Mouse (Mus musculus): ENCODE measurements around the gene Gm26965. TPM values are rescaled to one million over a fixed set of nuclear protein-coding genes. Genes with fewer than 3 reads are reported as not detected.
"Not testable (repeated sequence)": the region's sequence is repeated elsewhere in the genome, so short reads cannot be mapped to it uniquely, and the experiment has no call there.

Gm26965 gene
- polyA plus RNA-seq, 1 experiment, result not detected

DNA sequence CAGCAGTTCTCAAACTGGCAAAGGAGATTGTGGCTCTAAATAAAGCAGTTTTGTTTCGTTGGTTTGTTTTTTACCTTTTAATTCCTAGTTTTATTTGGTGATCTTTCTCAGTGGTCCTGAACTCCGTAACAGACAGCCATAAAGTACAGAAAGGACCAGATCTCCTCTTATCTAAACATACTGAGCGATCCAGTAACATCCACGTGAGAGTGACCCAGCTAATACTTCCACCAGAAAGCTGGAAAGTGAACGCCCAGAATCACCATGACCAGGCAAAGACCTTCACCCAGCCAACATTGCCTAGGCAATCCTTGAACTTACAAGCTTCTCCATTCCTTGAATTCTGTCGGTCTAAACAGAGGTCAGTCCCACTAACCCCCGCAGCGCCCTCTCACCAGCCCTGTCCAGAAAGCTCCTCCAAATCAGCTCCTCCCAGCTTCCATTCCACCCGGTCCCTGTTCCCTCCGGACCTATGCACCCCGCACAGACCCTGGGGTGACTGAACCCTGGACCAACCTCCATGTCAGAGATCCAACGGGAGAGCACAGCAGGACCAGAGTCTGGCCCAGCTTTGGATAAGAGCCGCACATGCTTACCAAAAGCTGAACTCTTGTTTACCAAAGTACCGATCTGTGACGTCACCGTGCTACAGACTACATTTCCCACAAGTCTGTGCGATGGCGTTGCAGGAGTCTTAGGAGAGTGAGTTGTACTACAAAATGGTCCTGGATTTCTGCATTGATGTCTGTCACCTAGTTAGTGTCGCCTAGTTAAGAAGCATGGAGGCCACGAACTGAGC lies 42.1 kb downstream of the Gm26965 start, which contains the start of gene Zfp874b:
Zfp874b (minus strand) TSS at position 634 of the 799 bp plus-strand sequence.
- DNase-seq (ENCODE audit: low read depth), result peak; percentile 96
- TF ChIP-seq CTCF (IDR thresholded peaks at IDR 0.05; ENCODE audit: borderline replicate concordance, extremely low read depth, insufficient read depth, insufficient read length) (no peak), POLR2A (IDR thresholded peaks at IDR 0.05; ENCODE audit: borderline replicate concordance, extremely low read depth, insufficient read depth, insufficient read length, poor library complexity, severe bottlenecking) (no peak)

DNA sequence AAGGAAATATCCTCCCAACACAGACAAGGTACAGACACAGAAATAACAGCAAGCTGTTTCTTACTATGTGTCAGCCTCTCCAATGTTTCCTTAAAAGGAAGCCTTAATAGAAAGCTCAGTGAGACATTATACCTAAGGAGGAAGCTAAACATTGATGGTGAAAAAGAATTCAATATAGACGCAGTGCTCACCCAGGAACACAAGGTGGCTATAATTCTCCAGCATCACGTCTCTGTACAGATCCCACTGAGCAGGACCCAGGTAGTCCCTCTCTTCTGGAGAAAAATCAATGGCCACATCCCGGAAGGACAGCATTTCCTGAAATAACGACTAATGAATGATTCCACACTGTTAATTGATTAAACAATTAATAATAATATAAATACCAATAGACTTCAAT lies 44.4 kb downstream of the Gm26965 start:
- TF ChIP-seq POLR2A (IDR thresholded peaks at IDR 0.05; ENCODE audit: borderline replicate concordance, extremely low read depth, insufficient read depth, insufficient read length, poor library complexity, severe bottlenecking), result no peak
- TF ChIP-seq CTCF (IDR thresholded peaks at IDR 0.05; ENCODE audit: borderline replicate concordance, extremely low read depth, insufficient read depth, insufficient read length), result peak; percentile 11; the same call in 1 of the 2 replicates
- DNase-seq (ENCODE audit: low read depth), result no peak

DNA sequence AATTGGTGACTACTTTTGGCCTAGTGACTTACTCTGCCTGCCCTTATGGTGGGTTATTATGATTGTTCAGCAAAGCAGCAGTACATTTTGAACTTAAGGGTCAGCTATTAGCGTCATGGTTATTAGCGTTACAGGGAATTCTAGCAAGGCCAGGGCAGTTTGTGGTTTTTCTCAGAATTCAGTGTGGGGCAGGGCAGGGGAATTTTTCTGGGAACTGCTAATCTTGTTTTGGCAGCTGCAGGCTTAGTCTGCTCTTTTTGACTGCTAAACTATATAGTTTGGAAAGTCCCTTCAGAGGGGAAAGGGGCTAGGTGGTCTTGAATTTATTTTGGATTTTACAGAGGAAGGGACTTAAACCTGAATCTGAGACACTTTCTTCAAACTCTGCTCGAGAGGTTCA lies 56.7 kb downstream of the Gm26965 start:
- DNase-seq (ENCODE audit: low read depth), result no peak
- TF ChIP-seq CTCF (IDR thresholded peaks at IDR 0.05; ENCODE audit: borderline replicate concordance, extremely low read depth, insufficient read depth, insufficient read length) (no peak), POLR2A (IDR thresholded peaks at IDR 0.05; ENCODE audit: borderline replicate concordance, extremely low read depth, insufficient read depth, insufficient read length, poor library complexity, severe bottlenecking) (no peak)

DNA sequence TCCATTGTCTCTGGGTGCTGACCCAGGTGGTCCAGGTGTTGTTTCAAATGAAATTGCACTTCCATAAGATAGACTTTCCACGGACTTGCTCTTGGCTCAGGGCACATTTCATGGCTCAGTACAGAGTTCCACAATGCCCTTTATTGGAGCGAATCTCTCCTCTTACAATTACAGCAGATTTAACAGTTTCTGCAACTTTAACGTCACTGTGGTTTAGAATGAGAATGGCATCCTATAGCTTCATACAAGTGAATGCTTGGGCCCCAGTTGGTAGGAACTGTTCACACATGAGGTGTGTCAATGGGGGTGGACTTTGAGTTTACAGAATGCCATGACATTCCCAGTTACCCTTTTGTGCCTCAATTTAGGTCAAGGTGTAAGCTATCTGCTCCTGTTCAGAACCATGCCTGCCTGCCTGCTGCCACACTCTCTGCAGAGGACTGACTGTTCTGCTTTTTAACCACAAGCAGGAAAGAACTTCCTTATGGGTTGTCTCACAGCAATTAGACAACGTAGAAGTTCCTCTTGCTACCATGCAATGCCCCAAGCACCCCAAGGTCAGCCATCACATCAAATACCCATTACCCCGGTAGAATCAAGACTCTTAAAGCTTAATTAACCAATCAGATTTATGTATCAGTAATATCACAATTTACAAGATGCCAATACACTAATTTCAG lies 62.3 kb downstream of the Gm26965 start:
- DNase-seq (ENCODE audit: low read depth), result not testable (repeated sequence)

DNA sequence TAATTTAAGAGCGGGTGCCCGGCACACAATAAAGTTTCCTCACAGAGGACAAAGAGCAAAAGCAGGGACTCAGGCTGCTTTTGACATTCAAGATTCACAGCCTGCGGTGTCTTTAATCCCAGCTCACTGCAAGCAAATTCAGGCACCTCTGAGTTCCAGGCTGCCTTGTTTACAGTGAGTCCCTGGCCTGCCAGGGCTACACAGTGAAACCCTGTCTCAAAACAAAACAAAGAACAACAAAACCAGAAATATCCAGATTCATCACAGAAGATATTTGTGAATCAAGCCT lies 74.0 kb downstream of the Gm26965 start:
- DNase-seq (ENCODE audit: low read depth), result no peak
- no peak for TF ChIP-seq POLR2A (IDR thresholded peaks at IDR 0.05; ENCODE audit: borderline replicate concordance, extremely low read depth, insufficient read depth, insufficient read length, poor library complexity, severe bottlenecking)
- TF ChIP-seq CTCF (IDR thresholded peaks at IDR 0.05; ENCODE audit: borderline replicate concordance, extremely low read depth, insufficient read depth, insufficient read length), result no peak

DNA sequence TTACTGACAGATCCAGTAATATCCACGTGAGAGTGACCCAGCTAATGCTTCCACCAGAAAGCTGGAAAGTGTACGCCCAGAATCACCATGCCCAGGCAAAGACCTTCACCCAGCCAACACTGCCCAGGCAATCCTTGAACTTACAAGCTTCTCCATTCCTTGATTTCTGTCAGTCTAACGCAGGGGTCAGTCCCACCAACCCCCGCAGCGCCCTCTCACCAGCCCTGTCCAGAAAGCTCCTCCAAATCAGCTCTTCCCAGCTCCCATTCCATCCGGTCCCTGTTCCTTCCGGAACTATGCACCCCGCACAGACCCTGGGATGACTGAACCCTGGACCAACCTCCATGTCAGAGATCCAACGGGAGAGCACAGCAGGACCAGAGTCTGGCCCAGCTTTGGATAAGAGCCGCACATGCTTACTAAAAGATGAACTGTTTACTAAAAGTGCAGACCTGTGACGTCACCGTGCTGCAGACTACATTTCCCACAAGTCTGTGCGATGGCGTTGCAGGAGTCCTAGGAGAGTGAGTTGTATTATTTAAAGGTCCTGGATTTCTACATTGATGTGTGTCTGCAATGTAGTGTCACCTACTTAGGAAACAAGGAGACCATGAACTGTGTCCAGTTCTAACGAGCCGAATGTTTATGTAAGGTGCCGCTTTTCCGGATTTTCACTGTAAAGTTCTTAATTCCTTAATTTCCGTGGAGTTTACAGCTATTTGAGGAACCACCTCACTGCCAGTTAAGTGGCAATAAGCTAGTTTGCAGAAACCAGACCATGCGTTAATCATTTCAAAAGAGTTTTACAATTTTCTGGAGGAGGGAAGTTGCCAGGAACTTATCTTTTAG lies 74.6 kb downstream of the Gm26965 start, which contains the start of gene Zfp874a:
Zfp874a (minus strand) TSS at position 453 of the 849 bp plus-strand sequence.
- TF ChIP-seq CTCF (IDR thresholded peaks at IDR 0.05; ENCODE audit: borderline replicate concordance, extremely low read depth, insufficient read depth, insufficient read length), result no peak
- no peak for TF ChIP-seq POLR2A (IDR thresholded peaks at IDR 0.05; ENCODE audit: borderline replicate concordance, extremely low read depth, insufficient read depth, insufficient read length, poor library complexity, severe bottlenecking)
- peak; percentile 95 for DNase-seq (ENCODE audit: low read depth)

Other genes with a start within 250 kb of the Gm26965 start
- gene Zfp458, start 247.7 kb downstream of the Gm26965 start, polyA plus RNA-seq (2012; rRNA removed), result 3.6 and 5.3 TPM in 2 replicates
- 1.8 and 2.6 TPM in 2 replicates for gene Zfp457, start 219.7 kb downstream of the Gm26965 start, polyA plus RNA-seq (2012; rRNA removed)
- 2.2 and 2.3 TPM in 2 replicates for gene Zfp595, start 193.6 kb downstream of the Gm26965 start, polyA plus RNA-seq (2012; rRNA removed)
- 0.30 TPM in 1 of 2 replicates, not detected in the other for gene Gm28044, start 165.6 kb downstream of the Gm26965 start, polyA plus RNA-seq (2012; rRNA removed)
- gene Zfp953, start 165.5 kb downstream of the Gm26965 start, polyA plus RNA-seq (2012; rRNA removed), result 0.66 and 0.70 TPM in 2 replicates
- not detected in 2 replicates for gene Gm28041, start 150.4 kb downstream of the Gm26965 start, polyA plus RNA-seq (2012; rRNA removed)
- gene Zfp456, start 150.3 kb downstream of the Gm26965 start, polyA plus RNA-seq (2012; rRNA removed), result 0.32 and 0.42 TPM in 2 replicates
- 3.4 and 4.0 TPM in 2 replicates for gene Zfp429, start 126.3 kb downstream of the Gm26965 start, polyA plus RNA-seq (2012; rRNA removed)
- gene Zfp459, start 104.7 kb downstream of the Gm26965 start, polyA plus RNA-seq (2012; rRNA removed), result 0.59 TPM in 2 replicates
- gene Zfp874a, start 74.5 kb downstream of the Gm26965 start, polyA plus RNA-seq (2012; rRNA removed), result 3.1 and 3.3 TPM in 2 replicates
- 2.9 and 3.3 TPM in 2 replicates for gene Zfp874b, start 41.9 kb downstream of the Gm26965 start, polyA plus RNA-seq (2012; rRNA removed)
- 5.4 and 5.6 TPM in 2 replicates for gene Zfp58, start 25.6 kb downstream of the Gm26965 start, polyA plus RNA-seq (2012; rRNA removed)
- gene Zfp87, start within 50 bp of the Gm26965 start, polyA plus RNA-seq (2012; rRNA removed), result 23.7 and 25.7 TPM in 2 replicates
- gene Zfp748, start 27.7 kb upstream of the Gm26965 start, polyA plus RNA-seq (2012; rRNA removed), result 8.5 and 9.0 TPM in 2 replicates
- 2.7 and 3.3 TPM in 2 replicates for gene Zfp729b, start 83.6 kb upstream of the Gm26965 start, polyA plus RNA-seq (2012; rRNA removed)
- gene Gm49345, start 111.6 kb upstream of the Gm26965 start, polyA plus RNA-seq (2012; rRNA removed), result not detected in 2 replicates
- 3.6 and 4.3 TPM in 2 replicates for gene Zfp729a, start 111.6 kb upstream of the Gm26965 start, polyA plus RNA-seq (2012; rRNA removed)
- gene Zfp738, start 160.9 kb upstream of the Gm26965 start, polyA plus RNA-seq (2012; rRNA removed), result 9.9 and 12.2 TPM in 2 replicates
- 7.3 and 10.3 TPM in 2 replicates for gene Zfp65, start 203.0 kb upstream of the Gm26965 start, polyA plus RNA-seq (2012; rRNA removed)
- gene Zfp85, start 229.1 kb upstream of the Gm26965 start, polyA plus RNA-seq (2012; rRNA removed), result 4.4 and 4.6 TPM in 2 replicates

All from brain, embryonic 14.5 days (tissue).